Mouse (Mus musculus) adrenal gland, adult 2 months (tissue): ENCODE results near the gene Itprip. TPM values are rescaled to one million over a fixed set of nuclear protein-coding genes. Genes with fewer than 3 reads are reported as not detected.

Experiments used
- DNase-seq: peaks from one replicate; pipeline ENCODE4 v3.0.0; 2021
- polyA plus RNA-seq: library from polyadenylated mRNA; depleted of rRNA; stranded (reverse); fragments of >200 nt; gene quantifications from 2 replicates; pipeline ENCODE4 v1.2.3, GENCODE M21; 2012
- total RNA-seq, 2 experiments: library from RNA; stranded (reverse); gene quantifications; 2 replicates each; pipeline ENCODE4 v1.2.3; 2021

The Itprip gene
- total and polyA plus RNA-seq, 3 experiments: 12.8 to 19.0 (median 18.5) TPM

- no peak for DNase-seq
Observed at GRCm38 (mm10) chr19:47885886-47886285, 33.2 kb downstream of the Itprip start.

DNA sequence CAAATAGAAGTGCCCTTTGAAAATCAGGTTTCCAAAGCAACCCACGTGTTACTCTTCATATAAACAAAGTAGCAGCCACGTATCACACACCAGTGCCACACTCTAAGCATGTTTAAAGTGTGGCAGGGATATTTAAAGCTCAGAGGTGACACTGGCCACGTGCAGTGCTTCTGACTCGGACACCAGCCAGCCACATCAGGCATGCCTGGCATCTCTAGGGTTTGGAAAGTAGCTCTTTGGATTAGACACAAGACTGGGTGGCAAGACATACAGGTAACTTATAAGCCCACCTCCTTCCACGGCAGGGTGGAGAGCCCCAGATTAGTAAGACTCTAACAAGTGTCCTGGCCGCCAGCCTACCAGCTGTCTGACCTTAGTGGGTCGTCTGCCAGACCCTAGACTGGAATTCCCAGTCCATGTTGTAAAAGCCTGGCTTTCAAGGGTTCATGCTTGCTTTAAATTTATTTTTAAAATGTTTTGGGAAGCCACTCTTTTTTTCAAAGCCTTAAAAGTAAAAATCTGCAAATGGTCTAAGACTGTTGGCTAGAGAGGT is 33.8 kb downstream of the Itprip start:
- DNase-seq: no peak

GRCm38 (mm10) chr19:47884296-47885085 is 34.6 kb downstream of the Itprip start:
- no peak for DNase-seq

DNA sequence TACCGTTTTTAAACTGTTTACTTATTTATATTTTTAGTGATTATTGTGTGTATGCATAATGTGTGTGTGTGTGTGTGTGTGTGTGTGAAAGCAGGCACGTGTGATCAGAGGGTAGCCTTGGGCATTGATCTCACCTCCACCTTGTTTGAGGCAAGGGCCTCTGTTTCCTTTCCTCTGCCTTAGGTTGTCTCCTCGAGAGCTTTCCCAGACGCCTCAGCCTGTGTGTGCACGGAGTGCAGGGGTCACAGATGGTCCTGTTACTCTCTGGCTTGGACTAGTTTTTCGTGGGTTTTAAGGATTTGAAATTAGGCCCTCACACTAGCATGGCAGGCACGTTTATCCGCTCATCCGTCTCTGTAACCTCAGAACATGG is 36.2 kb downstream of the Itprip start:
- no peak for DNase-seq

DNA sequence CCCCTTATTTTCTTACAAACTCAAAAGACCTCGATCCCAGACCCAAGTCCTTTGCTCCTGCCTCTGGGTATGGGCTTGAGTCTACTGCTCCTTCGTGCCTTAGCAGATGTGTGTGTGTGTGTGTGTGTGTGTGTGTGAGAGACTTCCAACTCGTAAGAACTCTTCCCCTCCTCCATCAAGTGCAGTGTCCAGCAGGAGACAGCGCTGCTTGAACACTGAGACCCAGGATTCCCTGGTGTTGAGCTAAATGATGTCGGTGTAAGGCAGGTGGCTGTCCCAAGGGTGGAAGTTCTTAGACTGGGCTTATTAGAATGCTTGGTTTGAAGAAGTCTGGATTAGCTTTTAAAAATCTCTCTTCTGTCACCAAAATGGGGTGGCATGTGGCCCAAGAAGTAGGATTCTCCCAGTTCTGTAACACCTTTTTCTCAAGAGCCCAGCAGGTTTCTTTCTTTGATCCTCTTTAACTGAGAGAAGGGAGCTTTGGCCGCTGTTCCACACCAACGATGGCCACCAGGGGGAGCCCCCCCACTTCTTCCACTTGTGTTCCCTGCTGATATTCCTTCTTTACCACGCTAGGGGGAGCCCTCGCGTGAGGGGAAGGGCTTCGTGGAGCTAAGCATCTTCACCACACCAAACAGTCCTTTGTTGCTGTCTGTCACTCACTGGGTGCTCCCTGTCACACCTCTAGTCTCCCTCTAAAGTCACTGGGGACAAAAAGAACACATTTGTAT is 36.8 kb downstream of the Itprip start:
- DNase-seq: peak; percentile 76

- DNase-seq: no peak
Observed at GRCm38 (mm10) chr19:47881538-47881937, 37.6 kb downstream of the Itprip start.

DNA sequence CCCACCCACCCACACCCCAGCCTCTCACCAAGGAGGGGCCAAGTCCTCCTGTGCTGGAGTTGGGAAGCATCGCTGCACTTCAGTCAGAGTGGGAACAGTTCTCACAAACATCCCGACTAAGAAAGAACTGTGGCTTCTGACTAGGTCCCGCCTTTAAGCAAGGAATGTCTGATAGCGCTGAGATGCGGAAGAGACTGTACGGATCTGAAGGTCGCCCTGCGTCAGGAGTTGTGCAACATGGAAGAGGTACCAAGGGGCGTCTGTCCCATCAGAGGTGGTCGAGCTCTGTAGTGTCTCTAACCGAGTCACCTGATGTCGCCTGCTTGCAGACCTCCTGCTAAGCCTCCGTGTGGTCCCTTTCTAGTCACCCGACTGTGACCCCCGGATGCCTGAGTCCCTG is 42.8 kb downstream of the Itprip start:
- DNase-seq: no peak

DNA sequence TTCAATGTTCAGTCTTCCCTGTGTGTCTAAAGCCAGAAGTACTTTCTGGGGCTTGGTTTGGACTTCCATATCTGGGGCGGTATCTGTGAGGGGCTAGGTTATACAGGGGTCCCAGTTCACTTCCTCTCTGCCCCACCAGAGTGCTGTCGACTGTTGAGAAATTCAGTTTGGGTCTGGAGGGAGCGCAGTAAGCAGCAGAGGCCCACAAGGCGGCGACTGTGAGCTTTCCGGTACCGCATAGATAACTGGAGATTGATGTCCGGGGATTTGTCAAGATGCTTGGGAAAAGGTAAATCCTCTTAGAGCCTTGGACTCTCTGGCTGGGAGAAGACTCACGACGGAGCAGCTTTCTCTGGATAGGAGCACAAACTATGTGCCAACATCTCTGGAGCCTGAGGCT is 47.6 kb downstream of the Itprip start:
- DNase-seq: no peak

DNA sequence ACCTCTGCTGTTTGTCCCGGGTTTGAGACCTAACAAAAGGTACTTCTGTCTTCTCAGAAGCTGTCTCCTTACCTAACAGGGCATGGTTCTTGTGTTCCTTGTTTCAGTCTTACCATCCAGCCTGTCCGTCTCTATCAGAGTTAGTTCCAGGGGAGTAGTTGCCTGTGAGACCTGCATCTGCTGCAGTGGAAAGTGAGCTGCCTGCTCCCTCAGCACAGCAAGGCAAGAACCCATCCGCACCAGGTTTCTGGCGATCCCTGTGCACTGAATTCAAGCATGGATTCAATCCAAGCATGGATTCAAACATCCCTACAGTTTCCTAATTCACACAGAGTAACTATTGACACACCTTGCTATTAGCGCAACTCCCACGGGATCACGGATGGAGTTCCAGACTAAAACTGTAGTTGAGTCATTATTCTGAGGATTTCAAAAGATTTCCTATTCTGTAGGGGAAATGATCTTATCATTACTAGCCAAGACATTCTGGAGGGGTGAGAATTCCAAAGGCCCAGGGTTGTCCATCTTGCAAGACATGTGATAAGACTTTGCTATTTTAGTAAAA is 48.9 kb downstream of the Itprip start:
- no peak for DNase-seq

DNA sequence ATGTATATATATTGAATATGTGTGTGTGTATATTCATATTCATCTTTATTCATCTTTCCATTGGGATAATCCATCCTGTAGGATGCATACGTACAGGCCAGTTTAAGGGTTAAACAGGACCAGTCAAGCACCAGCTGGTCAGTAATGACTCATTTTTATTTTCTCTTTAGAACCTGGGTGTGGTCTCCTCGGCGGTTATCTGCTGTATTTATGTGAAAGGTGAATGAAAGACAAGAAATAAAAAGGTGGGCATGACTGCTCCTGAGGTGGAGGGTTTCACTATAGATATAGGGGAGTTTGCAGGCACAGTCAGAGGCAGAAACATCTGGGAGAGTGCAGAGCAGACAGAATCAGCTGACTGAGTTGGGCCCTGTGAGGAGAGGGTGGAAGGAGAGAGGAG is 49.6 kb downstream of the Itprip start:
- DNase-seq: no peak

DNA sequence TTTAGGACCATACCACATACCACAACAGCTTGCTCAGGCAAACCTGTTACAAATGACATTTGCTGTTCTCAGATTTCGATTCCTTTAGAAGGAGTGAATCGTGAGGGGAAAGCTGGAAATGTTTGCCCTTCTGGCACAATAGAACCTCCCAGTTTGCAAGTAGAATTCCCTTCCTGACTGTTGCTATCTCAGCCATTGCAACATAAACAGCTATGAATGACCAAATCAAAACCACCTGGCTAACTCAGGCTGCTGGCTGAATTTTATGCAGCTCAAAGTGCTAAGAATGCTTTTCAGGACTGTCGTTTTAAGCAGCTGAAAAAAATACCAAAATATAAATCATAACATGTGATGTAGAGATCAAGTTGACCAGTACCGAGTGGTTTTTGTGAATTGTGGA is 50.1 kb downstream of the Itprip start:
- no peak for DNase-seq

GRCm38 (mm10) chr19:47867628-47868175 is 51.4 kb downstream of the Itprip start:
- DNase-seq: no peak

DNA sequence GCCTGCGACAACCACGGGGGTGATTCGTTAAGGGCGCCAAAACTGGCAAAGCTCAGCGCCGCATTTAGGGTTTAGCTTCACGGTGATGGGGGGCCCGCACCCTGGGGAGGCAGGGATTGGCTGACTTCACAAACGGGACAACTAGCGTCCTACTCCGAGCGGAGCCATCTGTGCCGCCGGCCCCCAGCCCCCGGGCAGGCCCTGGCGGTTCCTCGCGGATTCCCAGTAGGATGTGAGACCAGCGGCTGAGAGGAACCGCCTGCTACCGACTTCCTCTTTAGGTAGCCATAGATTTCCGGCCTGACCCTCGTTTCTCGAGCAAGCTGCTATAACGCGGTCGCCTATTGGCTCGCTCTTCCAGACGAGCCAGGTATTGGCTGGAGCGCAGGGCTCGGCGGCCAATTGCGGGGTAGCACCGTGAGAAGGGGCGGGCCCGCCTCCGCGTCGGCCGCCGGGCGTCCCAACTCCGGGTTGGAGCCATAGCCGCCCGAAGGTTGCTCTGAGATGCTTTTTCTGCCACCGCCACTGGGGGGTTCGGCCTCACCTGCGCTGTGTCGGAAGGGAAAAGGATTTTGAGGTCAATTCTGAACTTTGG is 53.6 kb downstream of the Itprip start, which contains the start of gene Gsto2:
Gsto2 (plus strand) TSS at position 182 of the 595 bp plus-strand sequence.
- DNase-seq: peak; percentile 96

DNA sequence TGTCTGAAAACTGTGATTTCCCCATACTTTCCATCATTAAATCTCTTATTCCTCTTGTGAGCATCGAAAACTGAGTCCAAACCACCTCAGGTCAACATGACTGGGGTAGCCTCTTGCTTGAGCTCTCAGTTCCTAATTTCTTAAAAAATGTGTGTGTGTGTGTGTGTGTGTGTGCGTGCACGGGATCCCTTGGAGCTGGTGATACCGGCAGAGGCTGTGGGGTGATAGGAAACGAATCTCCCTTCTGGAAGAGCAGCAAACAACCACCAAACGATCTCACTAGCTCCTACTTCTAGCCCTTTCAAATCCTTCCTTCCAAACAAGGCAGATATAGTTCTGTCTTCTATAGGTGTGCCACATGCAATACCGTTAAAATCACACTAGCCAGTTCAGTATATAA is 54.4 kb downstream of the Itprip start:
- no peak for DNase-seq

- DNase-seq: no peak
Observed at GRCm38 (mm10) chr19:47864051-47864450, 55.0 kb downstream of the Itprip start.

DNA sequence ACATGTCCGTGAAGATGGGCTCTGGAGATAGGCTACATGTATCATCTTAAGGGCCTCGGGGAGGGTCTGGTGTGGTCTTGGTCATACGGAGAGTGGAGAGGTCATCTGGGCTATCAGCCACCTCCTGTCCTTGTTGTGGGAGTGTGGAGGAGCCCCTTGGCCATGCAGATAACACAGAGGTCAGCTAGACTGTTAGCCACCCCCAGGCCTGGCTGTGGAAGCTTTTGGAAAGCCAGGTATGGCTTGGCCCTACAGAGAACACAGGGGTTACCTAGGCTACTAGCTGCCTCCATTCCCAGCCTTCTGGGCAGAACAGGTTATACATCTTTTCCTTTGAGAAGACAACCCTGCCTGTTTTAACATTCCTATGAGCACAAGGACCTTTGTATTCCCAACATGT is 56.5 kb downstream of the Itprip start:
- no peak for DNase-seq

- DNase-seq: no peak
Observed at GRCm38 (mm10) chr19:47859180-47859579, 59.9 kb downstream of the Itprip start.

DNA sequence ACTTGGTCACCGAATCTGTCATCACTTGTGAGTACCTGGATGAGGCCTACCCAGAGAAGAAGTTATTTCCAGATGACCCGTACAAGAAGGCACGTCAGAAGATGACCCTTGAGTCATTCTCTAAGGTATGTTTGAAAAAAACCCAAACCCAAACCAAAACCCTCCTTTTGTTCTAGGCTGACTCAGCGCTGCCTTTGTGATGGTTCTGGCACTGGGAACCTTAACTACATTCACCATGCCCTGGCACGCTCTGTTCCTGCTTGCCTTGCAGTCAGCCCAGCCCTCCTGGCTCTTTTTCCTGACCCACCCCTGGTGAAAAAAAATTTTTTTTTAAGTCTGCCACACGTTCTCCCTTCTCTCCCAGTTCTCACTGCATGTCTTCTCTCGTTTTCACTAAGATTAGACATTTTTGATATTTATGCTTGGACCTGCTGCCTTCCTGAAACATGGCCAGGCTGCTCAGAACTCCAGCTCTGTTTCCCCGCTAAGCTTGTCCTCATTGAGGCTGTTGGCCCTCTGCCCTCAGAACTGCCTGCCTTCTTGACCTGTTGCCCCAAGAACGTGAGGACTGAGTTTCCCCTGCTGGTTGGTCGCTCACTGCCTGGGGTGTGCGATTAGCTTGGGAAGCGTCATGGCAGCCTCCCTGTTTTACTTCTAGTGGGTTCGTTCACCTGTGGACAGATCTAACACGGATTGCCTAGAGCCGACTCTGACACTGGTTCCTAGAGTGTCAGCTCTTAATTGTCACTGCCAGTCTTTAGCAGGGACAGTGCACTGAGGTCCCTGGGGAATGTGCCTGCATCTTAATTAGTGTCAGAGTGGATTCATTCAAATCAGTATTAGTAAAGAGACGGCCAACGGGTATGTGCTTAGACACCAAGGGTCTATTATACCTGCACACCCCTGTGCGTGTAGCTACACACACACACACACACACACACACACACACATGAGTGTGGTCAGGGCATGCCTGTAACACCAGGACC is 60.8 kb downstream of the Itprip start:
- no peak for DNase-seq

DNA sequence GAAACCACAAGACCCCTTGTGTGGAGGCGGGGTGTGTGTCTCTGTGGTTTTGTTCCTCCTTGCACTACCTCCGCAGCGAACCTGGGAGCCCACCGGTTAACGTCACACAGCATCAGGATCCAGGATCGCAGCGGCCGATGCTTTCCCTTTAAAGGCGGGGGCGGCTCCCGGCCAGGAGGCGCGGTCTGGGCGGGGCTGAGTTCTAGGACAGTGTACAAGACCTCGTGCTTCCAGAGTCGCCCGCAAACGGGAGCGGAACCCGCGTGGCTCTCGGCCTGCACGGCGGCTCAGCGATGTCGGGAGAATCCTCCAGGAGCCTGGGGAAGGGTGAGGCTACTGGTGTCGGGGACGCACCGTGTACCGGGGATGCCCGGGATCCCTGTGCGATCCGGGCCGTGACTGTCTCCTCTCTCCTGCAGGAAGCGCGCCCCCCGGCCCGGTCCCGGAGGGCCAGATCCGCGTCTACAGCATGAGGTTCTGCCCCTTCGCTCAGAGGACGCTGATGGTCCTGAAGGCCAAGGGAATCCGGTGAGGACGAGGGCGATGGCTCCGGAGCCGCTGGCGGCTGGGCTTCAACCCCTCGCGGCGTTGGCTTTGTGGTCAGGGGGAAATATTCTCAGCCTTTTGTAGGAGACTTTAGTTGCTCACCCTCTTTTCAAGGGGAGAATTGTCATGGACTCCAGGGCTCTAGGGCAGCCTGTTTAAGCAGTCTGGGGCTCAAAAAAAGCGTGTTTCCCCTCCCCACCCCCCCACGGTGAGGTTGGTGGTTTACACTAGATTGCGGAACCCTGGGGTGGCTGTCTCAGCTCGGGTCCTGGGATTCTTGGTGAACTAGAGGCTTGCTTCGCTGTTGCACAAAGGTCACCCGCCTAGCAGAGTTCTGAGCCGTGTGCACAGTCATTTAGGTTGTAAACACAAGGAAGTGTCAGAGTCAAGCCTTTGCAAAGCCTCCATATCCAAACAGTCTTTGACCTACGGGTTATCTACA is 64.0 kb downstream of the Itprip start, which contains the start of gene Gsto1:
Gsto1 (plus strand) TSS at position 175 of the 988 bp plus-strand sequence.
- peak; percentile 95 for DNase-seq
